Mouse (Mus musculus) brain, embryonic 14.5 days (tissue): Measurements from ENCODE around the gene Lnx1.

ENCODE experiments used
- CTCF ChIP-seq: fragments of 200-500 bp; IDR thresholded peaks from 2 replicates; pipeline ENCODE4 v1.5.1; 2012; ENCODE audit warnings: inconsistent platforms, mild to moderate bottlenecking, moderate library complexity, borderline replicate concordance; ENCODE audit not compliant: insufficient read depth, insufficient read length; ENCODE audit errors: extremely low read depth
- POLR2A ChIP-seq: fragments of 200-500 bp; IDR thresholded peaks from 2 replicates; pipeline ENCODE4 v1.6.1; 2012; ENCODE audit warnings: mild to moderate bottlenecking, inconsistent platforms, borderline replicate concordance; ENCODE audit not compliant: poor library complexity, insufficient read depth, insufficient read length, severe bottlenecking; ENCODE audit errors: extremely low read depth

GRCm38 (mm10) chr5:74642291-74642690 is 60.4 kb downstream of the Lnx1 start:
- TF ChIP-seq CTCF, result no peak
- no peak for TF ChIP-seq POLR2A
